Mouse (Mus musculus) cerebellum, postnatal 4 days (tissue): ENCODE measurements around the gene Uchl4.

Source experiments
- DNase-seq, 2 experiments: peaks; one replicate each; pipeline ENCODE4 v3.0.0; 2022; ENCODE audit warnings: low spot score in 2 of 2, mixed read lengths in 1 of 2

The Uchl4 gene

GRCm38 (mm10) chr9:64274291-64274690, 39.3 kb downstream of the Uchl4 start:
- no peak for DNase-seq

GRCm38 (mm10) chr9:64274919-64275318, 39.9 kb downstream of the Uchl4 start:
- DNase-seq, result no peak

GRCm38 (mm10) chr9:64277706-64278105, 42.7 kb downstream of the Uchl4 start:
- peak; percentile 49 to 81 for DNase-seq

DNA sequence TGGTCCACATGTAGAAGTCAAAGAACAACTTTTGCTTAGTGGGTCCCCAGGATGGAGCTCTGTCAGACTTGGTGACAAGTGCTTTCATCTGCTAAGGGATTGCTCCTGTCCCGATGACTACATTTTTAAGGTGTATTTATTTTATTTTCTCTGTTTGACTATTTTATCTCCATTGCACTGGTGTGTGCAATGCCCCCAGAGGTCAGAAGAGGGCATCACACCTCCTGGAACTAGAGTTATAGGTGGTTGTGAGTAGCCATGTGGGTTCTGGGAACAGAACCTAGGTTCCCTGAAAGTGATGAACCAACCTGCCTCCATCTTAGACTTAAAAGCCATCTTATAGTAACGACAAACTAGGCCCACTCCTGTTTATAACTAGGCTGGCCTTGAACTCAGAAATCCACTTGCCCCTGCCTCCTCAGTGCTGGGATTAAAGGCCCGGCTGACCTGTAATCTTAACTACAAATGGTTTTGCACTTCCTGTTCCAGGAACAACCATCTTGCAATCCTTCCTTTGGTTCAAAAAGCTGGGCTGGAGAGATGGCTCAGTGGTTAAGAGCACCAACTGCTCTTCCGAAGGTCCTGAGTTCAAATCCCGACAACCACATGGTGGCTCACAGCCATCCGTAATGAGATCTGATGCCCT, 43.8 kb downstream of the Uchl4 start:
- DNase-seq, result no peak

DNA sequence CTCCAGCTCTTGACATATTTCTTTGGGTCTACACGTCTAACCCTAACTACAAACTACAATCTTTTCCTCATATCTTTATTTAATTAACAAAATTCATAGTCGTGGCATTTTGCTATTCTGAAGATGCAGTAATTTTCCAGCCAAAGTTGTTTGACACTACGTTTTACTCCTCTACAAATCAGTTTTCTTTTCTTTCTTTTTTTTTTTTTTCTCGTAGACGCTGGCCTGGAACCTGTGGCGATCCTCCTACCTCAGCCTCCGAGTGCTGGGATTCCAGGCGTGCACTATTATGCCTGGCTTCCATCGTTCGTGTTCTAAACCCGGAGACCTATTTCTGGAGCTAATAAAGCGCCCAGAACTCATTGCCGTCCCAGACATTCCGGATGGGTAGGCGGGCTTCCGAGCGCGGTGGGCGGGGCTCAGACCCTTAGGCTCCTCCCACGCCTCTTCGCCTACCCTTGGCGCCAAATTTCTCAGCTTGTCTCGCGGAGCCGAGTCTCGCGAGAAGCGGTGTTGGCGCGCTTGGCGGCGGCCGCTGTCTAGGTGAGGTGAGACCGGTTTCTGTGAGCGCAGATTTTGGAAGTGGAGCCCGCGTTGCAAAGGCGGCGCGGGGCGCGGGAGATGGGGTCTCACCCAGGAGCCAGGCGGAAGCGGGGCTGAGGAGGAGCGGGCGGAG, 46.2 kb downstream of the Uchl4 start, which contains the start of gene Tipin:
Gene Tipin (plus strand): TSS at position 477 of the 676 bp plus-strand sequence.
- DNase-seq, result peak; percentile 79 to 95

- no peak for DNase-seq
Observed at GRCm38 (mm10) chr9:64281781-64282178, 46.8 kb downstream of the Uchl4 start.

DNA sequence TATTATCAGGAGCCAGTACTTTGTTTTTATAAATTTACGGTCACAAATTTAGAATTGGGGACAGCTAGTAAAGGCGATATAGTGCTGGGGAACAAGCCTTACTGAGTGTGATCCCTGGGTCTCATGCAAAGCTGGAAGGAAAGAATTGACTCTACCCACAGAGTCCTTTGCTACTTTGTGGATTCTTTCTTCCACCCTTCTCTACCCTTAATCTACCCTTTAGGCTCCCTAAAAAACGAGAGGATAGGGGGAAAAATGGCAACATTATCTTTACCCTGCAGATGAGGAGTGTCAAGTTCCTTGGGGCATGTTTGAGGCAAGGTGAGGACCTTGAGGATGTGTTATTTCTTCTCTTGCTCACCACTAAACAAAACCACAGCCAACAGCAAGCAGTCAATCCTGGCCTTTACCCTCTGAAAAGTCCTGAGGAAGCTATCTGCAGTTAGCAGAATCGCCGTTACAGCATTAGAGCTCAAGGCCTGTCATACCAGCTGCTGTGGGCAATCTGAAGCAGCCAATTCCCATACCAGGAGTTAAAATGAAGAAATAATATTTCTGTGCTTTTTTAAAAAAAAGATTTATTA, 47.5 kb downstream of the Uchl4 start:
- no peak for DNase-seq
